Mouse (Mus musculus): Measurements from ENCODE around the gene Pou6f2. TPM values are rescaled to one million over a fixed set of nuclear protein-coding genes. Genes with fewer than 3 reads are reported as not detected.

The Pou6f2 gene
- not detected for total RNA-seq (2023)

DNA sequence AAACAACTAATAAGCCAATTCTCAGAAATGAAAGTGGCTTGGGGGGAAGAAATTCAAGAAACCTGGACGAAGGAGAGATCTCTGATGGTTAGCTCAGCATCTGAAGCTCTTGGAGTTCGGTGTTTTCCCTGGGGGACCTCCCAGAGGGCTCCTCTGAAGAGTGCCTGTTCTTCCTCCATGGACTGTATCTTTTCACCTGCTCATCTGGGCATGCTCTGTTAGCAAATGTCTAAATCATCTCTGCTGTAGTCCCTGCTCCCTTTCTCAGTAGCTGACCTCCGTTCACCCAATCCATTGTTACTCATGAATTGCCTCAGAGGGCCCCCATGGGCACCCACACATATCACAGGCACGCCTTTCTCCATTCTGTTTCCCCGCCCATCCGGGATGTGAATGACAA is at the start of gene Pou6f2:
TSS of gene Pou6f2 (minus strand) at position 101 of the 400 bp plus-strand sequence.

